In genomic region chr7:135523981-135524380, GRCm38 (mm10) we compare ENCODE assay signal across 24 mouse cellular contexts. TPM values are rescaled to one million over a fixed set of nuclear protein-coding genes. Genes with fewer than 3 reads are reported as not detected.
DNase-seq lines count a peak whose midpoint lies in the region; ATAC-seq and TF ChIP-seq lines count a peak whose summit lies in the region.
"Had no signal": no experiment of that assay in that cellular context is flagged by ENCODE, and none has a peak within 500 bp of the region (broad histone marks: within the 10 kb centered on the region; RNA-seq: fewer than 3 reads in every experiment).

No protein-coding gene starts in this region.

- no peaks in the 10 kb centered on the region for H3K9me3 ChIP-seq in kidney, postnatal 0 days (replicated peaks; ENCODE audit: low read length)
- H3K9me3 ChIP-seq: forebrain, embryonic 13.5 days; hindbrain, embryonic 10.5 days; midbrain, embryonic 15.5 days had no signal

- H3K4me2 ChIP-seq in kidney, postnatal 0 days (ENCODE audit: low read length), result no peak overlapping the region
- H3K4me2 ChIP-seq: forebrain, embryonic 13.5 days; midbrain, embryonic 15.5 days had no signal

- no peak for TF ChIP-seq CTCF in kidney, postnatal 0 days (IDR thresholded peaks at IDR 0.05; ENCODE audit: low read depth)
- no peak for TF ChIP-seq CTCF in brain, embryonic 14.5 days (IDR thresholded peaks at IDR 0.05; ENCODE audit: borderline replicate concordance, extremely low read depth, insufficient read depth, insufficient read length)

- WGBS in kidney, postnatal 0 days, result 12% methylated on average over 4 of the region's 4 CpGs

- peak; percentile 23 for DNase-seq in embryo, embryonic 11 days
- no peak for DNase-seq in embryo, embryonic 9.5 days (ENCODE audit: extremely low spot score)
- DNase-seq in kidney, postnatal 0 days (ENCODE audit: low spot score), result peak; percentile 54
- DNase-seq in kidney, adult 11 months, result no peak
- DNase-seq in brain, embryonic 14.5 days (ENCODE audit: low read depth), result peak; percentile 35
- DNase-seq in kidney, postnatal 14 days, result peak; percentile 39
- DNase-seq in right cerebral cortex, postnatal 14 days, result no peak
- no peak for DNase-seq in layer of hippocampus, postnatal 25 days (ENCODE audit: extremely low spot score in 1 of 2, low spot score in 1 of 2)
- DNase-seq: adrenal gland, postnatal 10 days; cerebellum, adult 18-20 months; lung, adult 2 months; spleen, adult 18-20 months; thymus, adult 18-20 months had no signal

- 0 out of 2 replicates have a peak overlapping the region, but pooled peaks have one; percentile 31 for H3K27ac ChIP-seq in kidney, postnatal 0 days
- H3K27ac ChIP-seq: forebrain, embryonic 13.5 days; hindbrain, embryonic 10.5 days; midbrain, embryonic 15.5 days had no signal

- no peaks in the 10 kb centered on the region for H3K36me3 ChIP-seq in kidney, postnatal 0 days (ENCODE audit: insufficient read depth, low read length)
- H3K36me3 ChIP-seq: hindbrain, embryonic 10.5 days; midbrain, embryonic 15.5 days had no signal

- no peak for ATAC-seq in kidney, postnatal 0 days (replicated peaks; ENCODE audit: low FRiP score, low read depth)
- ATAC-seq: forebrain, embryonic 13.5 days; midbrain, embryonic 15.5 days had no signal

- no peak overlapping the region for H3K9ac ChIP-seq in kidney, postnatal 0 days (ENCODE audit: low read depth, low read length)
- H3K9ac ChIP-seq: forebrain, embryonic 13.5 days; midbrain, embryonic 15.5 days had no signal

- no peaks in the 10 kb centered on the region for H3K27me3 ChIP-seq in kidney, postnatal 0 days (ENCODE audit: insufficient read depth, low read length)
- H3K27me3 ChIP-seq: CH12.LX; forebrain, embryonic 13.5 days; midbrain, embryonic 15.5 days had no signal

- no peak for TF ChIP-seq POLR2A in brain, embryonic 14.5 days (IDR thresholded peaks at IDR 0.05; ENCODE audit: borderline replicate concordance, extremely low read depth, insufficient read depth, insufficient read length, poor library complexity, severe bottlenecking)

- 0 out of 2 replicates have a peak, but pooled peaks cover 4% of the 10 kb centered on the region for H3K4me1 ChIP-seq in kidney, postnatal 0 days (replicated peaks; ENCODE audit: insufficient read depth, low read length)
- H3K4me1 ChIP-seq: midbrain, embryonic 15.5 days had no signal

- H3K4me3 ChIP-seq in kidney, postnatal 0 days (replicated peaks; ENCODE audit: low read depth, low read length), result no peak overlapping the region
- H3K4me3 ChIP-seq: forebrain, embryonic 13.5 days; hindbrain, embryonic 10.5 days; midbrain, embryonic 15.5 days had no signal

RNA-seq across cellular contexts. Expression of gene Clrn3, which starts 4.5 kb away (rescaled TPM):
- 24.6 and 26.1 TPM in 2 replicates for polyA plus RNA-seq in kidney, postnatal 0 days (2015; fragmentation: Nextera tagmentation; extraction: Ambion mirVana)
- not detected in 2 replicates for polyA plus RNA-seq in brain, embryonic 14.5 days (2012; rRNA removed)
- not detected for total RNA-seq in layer of hippocampus, postnatal 25 days (2021)
- total RNA-seq: adrenal gland, postnatal 10 days; CH12.LX; layer of hippocampus, postnatal 14 days; left cerebral cortex, postnatal 36 days; liver, adult 2 months; megakaryocyte, adult 5-6 weeks; neutrophil, adult 5-6 weeks had no signal
- polyA plus RNA-seq: cortical plate, adult 2 months; forebrain, embryonic 13.5 days; heart, embryonic 14.5 days; hindbrain, embryonic 10.5 days; lung, adult 2 months; midbrain, embryonic 15.5 days had no signal

RNA-seq across cellular contexts. Expression of gene Ptpre, which starts 13.3 kb away (rescaled TPM):
- polyA plus RNA-seq in kidney, postnatal 0 days (2015; fragmentation: Nextera tagmentation; extraction: Ambion mirVana), result 1.0 and 1.3 TPM in 2 replicates
- polyA plus RNA-seq in brain, embryonic 14.5 days (2012; rRNA removed), result 3.3 and 6.7 TPM in 2 replicates
- 10 to 100 TPM; 47.4 to 59.0 TPM for total RNA-seq in layer of hippocampus, postnatal 25 days (2021)

Comparison
In these comparisons a context has a peak if more than half of its experiments do, and no peak if none do; other contexts are left out.
1. DNase-seq: peak in embryo, embryonic 11 days (single experiment), kidney, postnatal 0 days (single experiment), brain, embryonic 14.5 days (single experiment) and kidney, postnatal 14 days (single experiment); none in embryo, embryonic 9.5 days (single experiment), kidney, adult 11 months (single experiment), right cerebral cortex, postnatal 14 days (single experiment) and layer of hippocampus, postnatal 25 days (0 of 2).
2. RNA of gene Clrn3, which starts 4.5 kb away (polyA plus RNA-seq): 24.6 to 26.1 TPM in kidney, postnatal 0 days; not detected in brain, embryonic 14.5 days; every median in the first group is over 10 times any median in the second.